Mouse (Mus musculus) heart, embryonic 12.5 days (tissue): ENCODE measurements around the gene Pitpnm1. TPM values are rescaled to one million over a fixed set of nuclear protein-coding genes. Genes with fewer than 3 reads are reported as not detected.

Source experiments
- ATAC-seq: fragments of 200-750 bp; cut with Nextera tagmentation; 2 replicates; pipeline ENCODE4 v1.8.0; 2017; ENCODE audit warnings: moderate TSS enrichment, moderate library complexity; ENCODE audit not compliant: insufficient number of reproducible peaks, low FRiP score
- H3K27ac ChIP-seq: fragments of 300-500 bp; sonication (generic); 2 replicates; pipeline ENCODE4 v1.5.1; 2016; ENCODE audit warnings: mild to moderate bottlenecking, moderate library complexity; ENCODE audit not compliant: poor library complexity, severe bottlenecking
- H3K27me3 ChIP-seq: fragments of 300-500 bp; sonication (generic); replicated peaks from 2 replicates; pipeline ENCODE4 v1.6.1; 2016; ENCODE audit warnings: mild to moderate bottlenecking, moderate library complexity
- H3K36me3 ChIP-seq: fragments of 300-500 bp; sonication (generic); 2 replicates; pipeline ENCODE4 v1.6.1; 2016; ENCODE audit warnings: mild to moderate bottlenecking, moderate library complexity
- H3K4me1 ChIP-seq: fragments of 300-500 bp; sonication (generic); replicated peaks from 2 replicates; pipeline ENCODE4 v1.6.1; 2016; ENCODE audit warnings: mild to moderate bottlenecking
- H3K4me2 ChIP-seq: fragments of 300-500 bp; sonication (generic); 2 replicates; pipeline ENCODE4 v1.6.1; 2016; ENCODE audit warnings: mild to moderate bottlenecking, moderate library complexity
- H3K4me3 ChIP-seq: fragments of 300-500 bp; sonication (generic); 2 replicates; pipeline ENCODE4 v1.5.1; 2016; ENCODE audit warnings: mild to moderate bottlenecking
- H3K9ac ChIP-seq: fragments of 300-500 bp; sonication (generic); 2 replicates; pipeline ENCODE4 v1.6.1; 2016; ENCODE audit warnings: mild to moderate bottlenecking, moderate library complexity
- H3K9me3 ChIP-seq: fragments of 300-500 bp; sonication (generic); replicated peaks from 2 replicates; pipeline ENCODE4 v1.6.1; 2016; ENCODE audit warnings: mild to moderate bottlenecking, moderate library complexity
- WGBS: fragments of 180-500 bp; shearing (Covaris S2); methylation state at CpG from one replicate; pipeline ENCODE4 v1.1.7; 2016; 5-methylcytosine and 5-hydroxymethylcytosine counted together
- polyA plus RNA-seq: library from polyadenylated mRNA; unstranded; fragments of >200 nt; fragmentation: Nextera tagmentation; extraction: Ambion mirVana; gene quantifications from 2 replicates; pipeline ENCODE4 v1.2.1, GENCODE M21; 2016

Gene Pitpnm1
- polyA plus RNA-seq, 1 experiment from 2014 or later: 23.3 TPM

DNA sequence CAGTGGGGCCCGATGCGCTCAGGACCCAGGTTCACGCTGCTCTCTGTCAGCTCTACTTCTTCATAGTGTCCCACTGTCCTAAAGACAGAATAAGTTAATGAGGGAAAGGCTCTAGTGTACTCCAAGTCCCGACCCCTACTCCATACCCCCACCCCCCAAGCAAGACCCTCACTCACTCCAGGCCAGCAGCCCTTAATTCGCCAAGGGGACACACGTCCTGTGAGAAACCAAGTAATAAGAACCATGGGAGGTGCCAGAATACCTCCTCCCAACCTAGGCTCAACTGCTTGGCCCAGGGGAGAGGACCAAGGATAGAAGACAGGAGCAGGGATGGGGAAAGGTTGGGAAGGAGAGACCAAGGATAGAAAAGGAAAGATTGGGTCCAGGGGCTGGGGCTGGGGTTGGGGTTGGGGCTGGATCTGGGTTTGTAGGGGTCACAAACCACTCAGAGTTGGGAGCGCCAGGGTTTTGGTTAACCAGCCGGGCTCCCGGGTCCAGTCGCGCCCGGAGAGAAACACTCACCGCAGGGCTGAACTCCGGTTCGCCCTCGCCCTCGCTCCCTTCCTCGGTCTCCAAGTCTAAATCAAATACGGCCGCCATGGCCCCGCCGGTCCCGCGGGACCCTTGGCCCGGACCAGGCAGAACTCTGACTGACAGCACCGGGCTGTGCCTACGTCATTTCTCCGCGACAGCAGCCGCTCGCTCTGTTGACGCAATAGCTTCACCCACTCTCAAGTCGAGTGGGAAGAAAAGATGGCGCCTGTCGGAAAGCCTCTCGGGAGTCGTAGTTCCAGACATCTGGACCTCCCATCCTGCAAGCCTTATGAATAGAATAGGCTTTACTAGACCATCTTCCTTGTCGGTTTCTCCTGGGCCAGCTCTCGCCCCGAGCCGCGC lies 63.1 kb downstream of the Pitpnm1 start, which contains the start of gene Rps6kb2:
Rps6kb2 (minus strand) TSS at position 709 of the 897 bp plus-strand sequence.
- H3K36me3 ChIP-seq: peaks cover 38% of the 10 kb centered on the region
- H3K4me2 ChIP-seq: peak within 1 kb of the TSS; percentile 95
- no peaks in the 10 kb centered on the region for H3K9me3 ChIP-seq
- no peaks in the 10 kb centered on the region for H3K27me3 ChIP-seq
- H3K9ac ChIP-seq: peak within 1 kb of the TSS; percentile 93
- WGBS: 6% methylated on average over 42 of the region's 42 CpGs
- peak within 1 kb of the TSS; percentile 73 for H3K4me3 ChIP-seq
- peak within 1 kb of the TSS; percentile 41 for H3K27ac ChIP-seq
- ATAC-seq: peak; percentile 85
- H3K4me1 ChIP-seq: peaks cover 24% of the 10 kb centered on the region

DNA sequence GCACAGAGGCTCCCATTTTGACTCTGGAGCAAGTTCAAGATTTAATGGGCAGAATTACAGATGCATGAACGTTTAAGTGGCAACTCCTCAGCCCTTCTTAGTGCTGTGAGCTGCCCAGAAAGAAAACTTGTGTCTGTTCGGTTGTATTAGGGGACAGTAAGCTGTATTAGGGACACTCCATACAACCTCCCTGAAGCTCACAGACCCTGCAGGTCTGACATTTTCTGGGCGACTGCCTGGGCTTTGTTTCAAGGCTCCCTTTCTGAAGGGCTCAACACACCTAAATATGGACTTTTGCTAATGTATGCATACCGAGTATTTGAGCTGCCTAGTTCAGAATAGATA lies 63.7 kb downstream of the Pitpnm1 start:
- H3K27me3 ChIP-seq: no peaks in the 10 kb centered on the region
- H3K27ac ChIP-seq: peak overlapping the region; percentile 41; the same call in 1 of the 2 replicates
- peak overlapping the region; percentile 58; the same call in 1 of the 2 replicates for H3K9ac ChIP-seq
- peak overlapping the region; percentile 73 for H3K4me3 ChIP-seq
- WGBS: 39% methylated on average over 4 of the region's 4 CpGs
- ATAC-seq: no peak
- no peaks in the 10 kb centered on the region for H3K9me3 ChIP-seq
- H3K36me3 ChIP-seq: peaks cover 32% of the 10 kb centered on the region
- peaks cover 24% of the 10 kb centered on the region for H3K4me1 ChIP-seq
- peak overlapping the region; percentile 95 for H3K4me2 ChIP-seq

Other genes with a start within 250 kb of the Pitpnm1 start
- gene Chka, start 248.2 kb upstream of the Pitpnm1 start, polyA plus RNA-seq: 30.1 and 36.1 TPM in 2 replicates
- gene Tcirg1, start 192.9 kb upstream of the Pitpnm1 start, polyA plus RNA-seq: 22.3 and 26.1 TPM in 2 replicates
- gene Ndufs8, start 187.2 kb upstream of the Pitpnm1 start, polyA plus RNA-seq: 298 and 324 TPM in 2 replicates
- gene Aldh3b1, start 170.2 kb upstream of the Pitpnm1 start, polyA plus RNA-seq: 2.0 and 2.3 TPM in 2 replicates
- gene Unc93b1, start 164.8 kb upstream of the Pitpnm1 start, polyA plus RNA-seq: 7.8 and 8.9 TPM in 2 replicates
- not detected in 2 replicates for gene Aldh3b3, start 141.4 kb upstream of the Pitpnm1 start, polyA plus RNA-seq
- 0.40 and 0.86 TPM in 2 replicates for gene Aldh3b2, start 127.7 kb upstream of the Pitpnm1 start, polyA plus RNA-seq
- 9.3 and 9.5 TPM in 2 replicates for gene Acy3, start 113.4 kb upstream of the Pitpnm1 start, polyA plus RNA-seq
- gene Tbx10, start 107.2 kb upstream of the Pitpnm1 start, polyA plus RNA-seq: not detected in 2 replicates
- gene Nudt8, start 99.4 kb upstream of the Pitpnm1 start, polyA plus RNA-seq: 41.0 and 44.7 TPM in 2 replicates
- gene Gm49405, start 99.4 kb upstream of the Pitpnm1 start, polyA plus RNA-seq: 4.2 and 4.6 TPM in 2 replicates
- gene Doc2g, start 96.7 kb upstream of the Pitpnm1 start, polyA plus RNA-seq: 74.6 and 84.9 TPM in 2 replicates
- gene Ndufv1, start 87.2 kb upstream of the Pitpnm1 start, polyA plus RNA-seq: 402 and 417 TPM in 2 replicates
- gene Gstp1, start 62.0 kb upstream of the Pitpnm1 start, polyA plus RNA-seq: 346 and 369 TPM in 2 replicates
- 3.6 and 7.1 TPM in 2 replicates for gene Gstp2, start 54.0 kb upstream of the Pitpnm1 start, polyA plus RNA-seq
- 0.69 TPM in 1 of 2 replicates, not detected in the other for gene Gstp3, start 40.4 kb upstream of the Pitpnm1 start, polyA plus RNA-seq
- gene Cabp2, start 18.4 kb upstream of the Pitpnm1 start, polyA plus RNA-seq: not detected in 2 replicates
- 54.4 and 57.6 TPM in 2 replicates for gene Cdk2ap2, start 2.8 kb upstream of the Pitpnm1 start, polyA plus RNA-seq
- 80.4 and 82.6 TPM in 2 replicates for gene Aip, start 25.9 kb downstream of the Pitpnm1 start, polyA plus RNA-seq
- gene Gpr152, start 39.8 kb downstream of the Pitpnm1 start, polyA plus RNA-seq: not detected in 2 replicates
- gene Cabp4, start 44.0 kb downstream of the Pitpnm1 start, polyA plus RNA-seq: 0.13 TPM in 1 of 2 replicates, not detected in the other
- gene Coro1b, start 48.6 kb downstream of the Pitpnm1 start, polyA plus RNA-seq: 115 and 122 TPM in 2 replicates
- gene Ptprcap, start 53.6 kb downstream of the Pitpnm1 start, polyA plus RNA-seq: 0.73 and 1.1 TPM in 2 replicates
- 52.9 and 55.7 TPM in 2 replicates for gene Rps6kb2, start 63.4 kb downstream of the Pitpnm1 start, polyA plus RNA-seq
- 2.5 and 3.6 TPM in 2 replicates for gene Carns1, start 75.5 kb downstream of the Pitpnm1 start, polyA plus RNA-seq
- 1.5 and 1.6 TPM in 2 replicates for gene Tbc1d10c, start 91.3 kb downstream of the Pitpnm1 start, polyA plus RNA-seq
- gene Ppp1ca, start 92.1 kb downstream of the Pitpnm1 start, polyA plus RNA-seq: 627 and 649 TPM in 2 replicates
- 22.6 and 23.1 TPM in 2 replicates for gene Rad9a, start 101.7 kb downstream of the Pitpnm1 start, polyA plus RNA-seq
- 1.3 and 1.4 TPM in 2 replicates for gene Clcf1, start 114.2 kb downstream of the Pitpnm1 start, polyA plus RNA-seq
- not detected in 2 replicates for gene AC109138.7, start 114.4 kb downstream of the Pitpnm1 start, polyA plus RNA-seq
- 16.6 and 19.4 TPM in 2 replicates for gene Pold4, start 131.9 kb downstream of the Pitpnm1 start, polyA plus RNA-seq
- 4.5 and 4.7 TPM in 2 replicates for gene Ssh3, start 169.2 kb downstream of the Pitpnm1 start, polyA plus RNA-seq
- 1.6 and 2.0 TPM in 2 replicates for gene Ankrd13d, start 183.1 kb downstream of the Pitpnm1 start, polyA plus RNA-seq
- 12.6 and 15.6 TPM in 2 replicates for gene Grk2, start 206.2 kb downstream of the Pitpnm1 start, polyA plus RNA-seq